Mouse (Mus musculus) forebrain, embryonic 10.5 days (tissue): ENCODE measurements around the gene Pitx3. TPM values are rescaled to one million over a fixed set of nuclear protein-coding genes. Genes with fewer than 3 reads are reported as not detected.
"Not testable (repeated sequence)": the region's sequence is repeated elsewhere in the genome, so short reads cannot be mapped to it uniquely, and the experiment has no call there.

Experiments used
- DNase-seq: peaks from one replicate; pipeline ENCODE4 v3.0.0-alpha.2; 2017; ENCODE audit warnings: low spot score; ENCODE audit errors: extremely low spot score
- H3K27ac ChIP-seq: fragments of 300-500 bp; sonication (generic); 2 replicates; pipeline ENCODE4 v1.5.1; 2016; ENCODE audit warnings: mild to moderate bottlenecking
- H3K27me3 ChIP-seq: fragments of 300-500 bp; sonication (generic); 2 replicates; pipeline ENCODE4 v1.6.1; 2016; ENCODE audit warnings: mild to moderate bottlenecking; ENCODE audit not compliant: poor library complexity, severe bottlenecking
- H3K36me3 ChIP-seq: fragments of 300-500 bp; sonication (generic); replicated peaks from 2 replicates; pipeline ENCODE4 v1.6.1; 2016; ENCODE audit warnings: mild to moderate bottlenecking, moderate library complexity
- H3K4me1 ChIP-seq: fragments of 300-500 bp; sonication (generic); 2 replicates; pipeline ENCODE4 v1.6.1; 2016
- H3K4me3 ChIP-seq: fragments of 300-500 bp; sonication (generic); 2 replicates; pipeline ENCODE4 v1.5.1; 2016; ENCODE audit warnings: mild to moderate bottlenecking, moderate library complexity
- H3K9me3 ChIP-seq: fragments of 300-500 bp; sonication (generic); 2 replicates; pipeline ENCODE4 v1.6.1; 2016; ENCODE audit warnings: mild to moderate bottlenecking, moderate library complexity
- WGBS: fragments of 180-500 bp; shearing (Covaris S2); methylation state at CpG from one replicate; pipeline ENCODE4 v1.1.7; 2016; 5-methylcytosine and 5-hydroxymethylcytosine counted together
- polyA plus RNA-seq: library from polyadenylated mRNA; unstranded; fragments of >200 nt; fragmentation: Nextera tagmentation; extraction: Ambion mirVana; gene quantifications from 2 replicates; pipeline ENCODE4 v1.2.1, GENCODE M21; 2016

The Pitx3 gene
- polyA plus RNA-seq, 1 experiment from 2014 or later = 0.25 TPM

DNA sequence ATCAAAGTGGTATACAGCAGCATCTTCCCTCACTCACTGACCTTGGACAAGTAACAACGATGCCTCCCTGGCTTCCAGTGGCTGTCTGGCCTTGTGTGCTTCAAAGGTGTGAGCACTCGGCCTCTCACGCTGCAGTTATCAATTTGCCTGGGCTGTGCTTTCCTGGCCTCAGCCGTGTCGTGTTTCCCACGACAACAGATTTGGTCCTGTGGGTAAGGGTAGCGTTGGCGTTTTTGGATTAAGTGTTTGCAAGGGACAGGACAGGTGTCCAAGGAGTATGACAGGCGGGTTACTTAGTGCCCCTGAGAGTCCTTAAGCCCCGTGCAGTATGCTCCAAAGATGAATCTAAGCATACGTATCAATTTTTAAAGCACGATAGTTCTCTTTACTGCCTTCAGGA lies 965 bp upstream of the Pitx3 start:
- H3K36me3 ChIP-seq = no peaks in the 10 kb centered on the region
- H3K27ac ChIP-seq = no peak overlapping the region
- H3K4me3 ChIP-seq = peak overlapping the region; percentile 65
- WGBS = 23% methylated on average over 12 of the region's 12 CpGs
- no peak for DNase-seq
- H3K9me3 ChIP-seq = no peaks in the 10 kb centered on the region
- peaks cover 46% of the 10 kb centered on the region for H3K4me1 ChIP-seq
- peaks cover 72% of the 10 kb centered on the region for H3K27me3 ChIP-seq

GRCm38 (mm10) chr19:46148372-46148760 lies 240 bp upstream of the Pitx3 start:
- Histone ChIP-seq H3K9me3 (no peaks in the 10 kb centered on the region), H3K4me1 (peaks cover 39% of the 10 kb centered on the region), H3K27me3 (peaks cover 79% of the 10 kb centered on the region), H3K27ac (no peak overlapping the region), H3K36me3 (no peaks in the 10 kb centered on the region), H3K4me3 (peak overlapping the region; percentile 65)
- peak; percentile 88 for DNase-seq
- under 1% methylated on average over 27 of the region's 27 CpGs for whole genome bisulfite sequencing

- Histone ChIP-seq H3K36me3 (no peaks in the 10 kb centered on the region), H3K4me1 (peaks cover 34% of the 10 kb centered on the region), H3K27me3 (peaks cover 100% of the 10 kb centered on the region), H3K27ac (peak overlapping the region; percentile 45; the same call in 1 of the 2 replicates), H3K9me3 (no peaks in the 10 kb centered on the region), H3K4me3 (0 out of 2 replicates have a peak overlapping the region, but pooled peaks have one; percentile 9)
- WGBS = 18% methylated on average over 6 of the region's 6 CpGs
- peak; percentile 44 for DNase-seq
Observed at GRCm38 (mm10) chr19:46141091-46141490, 7.0 kb downstream of the Pitx3 start.

DNA sequence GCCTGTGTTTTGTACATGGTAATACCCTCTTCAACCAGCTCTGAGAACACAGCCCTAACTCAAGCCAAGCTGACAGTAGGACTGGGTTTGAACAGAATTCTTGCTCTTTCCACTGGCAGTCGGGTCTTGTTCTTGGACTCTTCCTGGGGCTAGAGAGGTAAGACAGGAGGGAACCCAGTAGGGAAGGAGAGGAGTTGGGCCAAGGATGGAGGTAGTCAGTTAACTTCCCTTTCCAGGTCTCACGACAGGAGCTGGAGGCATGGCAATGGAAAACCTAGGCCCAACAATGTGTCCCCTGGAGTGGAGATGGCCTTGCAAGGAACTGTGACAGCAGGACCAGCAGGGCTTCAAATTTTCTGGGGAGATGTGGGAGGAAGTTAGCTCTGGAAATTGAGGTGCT lies 7.8 kb downstream of the Pitx3 start:
- H3K27ac ChIP-seq = peak overlapping the region; percentile 45; the same call in 1 of the 2 replicates
- H3K27me3 ChIP-seq = peaks cover 100% of the 10 kb centered on the region
- no peaks in the 10 kb centered on the region for H3K36me3 ChIP-seq
- no peak for DNase-seq
- H3K4me1 ChIP-seq = peaks cover 42% of the 10 kb centered on the region
- H3K4me3 ChIP-seq = no peak overlapping the region
- WGBS = 56% methylated on average over 2 of the region's 2 CpGs
- H3K9me3 ChIP-seq = no peaks in the 10 kb centered on the region

DNA sequence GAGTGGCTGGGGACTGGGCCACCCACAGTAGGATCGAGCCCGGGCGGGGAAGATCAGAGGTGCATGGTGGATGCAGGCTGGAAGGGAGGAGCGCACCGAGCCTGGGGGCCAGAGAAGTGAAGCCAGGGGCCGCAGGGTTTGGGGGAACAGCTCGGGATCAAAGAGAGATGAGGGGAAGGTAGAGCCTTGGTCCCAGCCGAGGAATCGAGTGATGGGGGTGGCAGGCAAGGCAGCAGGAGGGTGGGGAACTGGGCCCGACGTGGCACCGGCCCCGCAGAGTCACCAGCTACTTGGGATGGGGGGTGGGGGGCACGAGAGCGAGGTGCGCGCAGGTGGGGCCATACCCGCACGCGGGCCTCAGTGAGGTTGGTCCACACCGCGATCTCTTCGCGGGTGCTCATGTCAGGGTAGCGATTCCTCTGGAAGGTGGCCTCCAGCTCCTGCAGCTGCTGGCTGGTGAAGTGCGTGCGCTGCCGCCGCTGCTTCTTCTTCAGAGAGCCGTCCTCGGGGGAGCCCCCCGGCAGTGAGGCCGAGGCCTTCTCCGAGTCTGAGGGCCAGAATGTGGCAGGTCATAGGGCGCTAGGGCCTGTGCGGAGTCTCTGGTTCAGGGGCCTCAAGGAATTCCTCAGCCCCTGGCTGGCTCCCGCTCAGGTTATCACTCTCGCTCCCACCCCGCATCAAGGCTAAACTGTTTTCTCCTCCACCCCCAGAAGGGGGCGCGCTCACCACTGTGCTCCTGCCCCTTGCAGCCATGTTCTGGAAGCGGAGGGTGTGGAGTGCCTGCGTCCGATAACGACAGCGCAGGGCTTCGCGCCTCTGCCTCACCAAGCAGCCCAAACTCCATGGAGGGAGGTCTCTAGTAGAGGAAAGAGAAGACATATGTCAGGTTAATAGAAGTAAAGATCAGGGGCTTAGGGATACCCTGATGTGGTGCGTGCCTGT lies 11.2 kb downstream of the Pitx3 start:
- H3K36me3 ChIP-seq = no peaks in the 10 kb centered on the region
- H3K27me3 ChIP-seq = peaks cover 100% of the 10 kb centered on the region

DNA sequence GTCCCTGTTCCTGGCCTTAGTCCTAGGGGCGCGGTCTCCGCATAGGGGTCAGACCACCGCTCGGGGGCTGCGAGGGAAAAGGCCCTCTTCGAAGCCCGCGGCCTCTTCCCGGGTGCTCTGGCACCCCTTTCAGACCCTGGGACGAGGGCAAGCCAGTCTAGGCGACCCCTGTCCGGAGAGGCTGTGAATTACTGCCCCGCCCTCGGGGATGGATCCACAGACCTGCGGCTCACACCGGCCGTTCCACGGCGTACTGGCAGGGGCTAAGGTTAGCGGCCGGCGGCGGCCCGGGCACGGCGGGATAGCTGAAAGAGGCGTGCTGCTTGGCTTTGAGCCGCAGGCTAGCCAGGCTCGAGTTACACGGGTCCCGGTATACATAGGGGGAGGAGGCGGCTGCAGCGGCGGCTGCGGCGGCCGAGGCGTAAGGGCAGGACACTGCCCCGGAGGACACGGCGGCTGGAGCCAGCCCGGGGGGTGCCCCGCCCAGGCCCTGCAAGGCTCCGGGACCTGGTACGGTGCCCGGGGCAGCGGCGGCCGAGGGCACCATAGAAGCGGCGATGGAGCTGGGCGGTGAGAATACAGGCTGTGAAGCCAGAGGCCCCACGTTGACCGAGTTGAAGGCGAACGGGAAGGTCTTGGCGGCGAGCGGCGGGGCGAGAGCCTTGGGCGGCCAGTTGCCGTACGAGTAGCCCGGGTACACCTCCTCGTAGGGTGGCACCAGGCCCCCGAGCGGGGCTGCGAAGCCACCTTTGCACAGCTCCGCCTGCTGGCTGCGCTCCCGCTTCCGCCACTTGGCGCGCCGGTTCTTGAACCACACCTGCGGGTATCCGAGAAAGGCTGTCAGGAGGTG lies 12.1 kb downstream of the Pitx3 start:
- peak overlapping the region; percentile 67 for H3K4me3 ChIP-seq
- H3K27me3 ChIP-seq = peaks cover 100% of the 10 kb centered on the region
- H3K9me3 ChIP-seq = no peaks in the 10 kb centered on the region
- under 1% methylated on average over 79 of the region's 79 CpGs for WGBS
- peak; percentile 67 for DNase-seq
- peak overlapping the region; percentile 60 for H3K27ac ChIP-seq
- H3K36me3 ChIP-seq = no peaks in the 10 kb centered on the region
- peaks cover 55% of the 10 kb centered on the region for H3K4me1 ChIP-seq

More for the DNA sequence above, 11.2 kb downstream of the Pitx3 start:
- peak; percentile 81 for DNase-seq
- H3K27ac ChIP-seq = no peak overlapping the region
- WGBS = 3% methylated on average over 49 of the region's 49 CpGs
- peak overlapping the region; percentile 67 for H3K4me3 ChIP-seq
- H3K9me3 ChIP-seq = no peaks in the 10 kb centered on the region
- H3K4me1 ChIP-seq = peaks cover 55% of the 10 kb centered on the region

DNA sequence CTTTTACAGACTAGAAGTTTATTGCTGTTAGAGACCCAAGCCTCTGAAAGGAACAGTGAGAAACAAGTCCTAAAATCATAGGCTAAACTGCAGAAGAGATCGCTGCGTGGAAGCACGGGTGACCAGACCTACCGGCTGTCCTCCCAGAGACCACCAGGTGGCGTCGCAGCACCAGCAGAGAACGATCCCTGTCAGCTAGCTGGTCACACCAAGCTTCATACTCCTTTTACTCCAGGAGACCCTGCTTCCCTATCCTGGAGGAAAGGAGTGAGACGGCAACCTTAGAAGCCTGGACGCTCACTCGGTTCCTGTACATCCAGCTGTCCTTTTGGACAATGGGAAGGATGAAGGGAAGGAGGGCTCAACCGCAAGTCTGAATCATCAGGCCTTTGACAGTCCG lies 12.8 kb downstream of the Pitx3 start:
- Histone ChIP-seq H3K36me3 (no peaks in the 10 kb centered on the region), H3K9me3 (no peaks in the 10 kb centered on the region), H3K27ac (no peak overlapping the region), H3K4me1 (peaks cover 48% of the 10 kb centered on the region), H3K4me3 (peak overlapping the region; percentile 67), H3K27me3 (peaks cover 100% of the 10 kb centered on the region)
- DNase-seq = peak; percentile 90
- WGBS = under 1% methylated on average over 12 of the region's 12 CpGs

- peaks cover 43% of the 10 kb centered on the region for H3K4me1 ChIP-seq
- no peaks in the 10 kb centered on the region for H3K36me3 ChIP-seq
- H3K9me3 ChIP-seq = no peaks in the 10 kb centered on the region
- H3K27ac ChIP-seq = no peak overlapping the region
- 37% methylated on average over 6 of the region's 6 CpGs for WGBS
- H3K4me3 ChIP-seq = peak overlapping the region; percentile 37; the same call in 1 of the 2 replicates
- H3K27me3 ChIP-seq = peaks cover 76% of the 10 kb centered on the region
- no peak for DNase-seq
Observed at GRCm38 (mm10) chr19:46132577-46132976, 15.5 kb downstream of the Pitx3 start.

DNA sequence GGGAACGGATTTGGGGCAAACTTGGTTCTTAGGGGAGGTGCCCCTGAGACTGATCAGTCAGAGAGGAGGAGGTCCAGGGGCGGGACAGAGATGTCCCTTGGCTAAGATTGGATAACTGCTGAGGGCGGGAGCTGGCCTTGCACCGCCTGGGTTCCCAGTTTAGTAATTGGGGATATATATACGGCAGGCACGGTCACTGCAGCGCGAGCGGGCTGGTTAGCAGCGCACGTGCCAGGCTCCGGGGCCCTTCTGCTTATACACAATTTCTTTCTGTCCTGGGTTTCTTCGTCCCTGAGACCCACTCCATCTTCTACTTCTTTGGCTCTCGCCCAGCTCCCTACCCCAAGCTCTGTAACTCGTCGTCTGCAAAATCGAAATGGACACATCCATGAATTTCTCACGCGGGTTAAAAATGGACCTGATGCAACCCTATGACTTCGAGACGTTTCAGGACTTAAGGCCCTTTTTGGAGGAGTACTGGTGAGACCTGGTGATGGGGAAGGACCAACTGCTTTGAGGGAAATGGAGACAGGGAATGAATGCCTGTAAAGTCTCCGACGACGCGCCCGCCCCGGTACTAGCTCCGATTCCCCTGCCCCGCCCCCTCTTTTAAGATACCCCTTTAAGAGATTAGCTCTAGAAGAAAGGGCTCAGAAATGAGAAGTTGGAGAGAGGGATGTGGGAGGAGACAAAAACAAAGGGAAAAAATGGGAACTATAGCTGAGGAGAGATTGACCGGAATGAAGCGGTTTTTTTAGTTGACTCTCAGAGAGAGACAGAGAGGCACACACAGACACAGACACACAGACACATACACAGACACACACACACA lies 16.2 kb downstream of the Pitx3 start, which contains the start of gene Elovl3:
Gene Elovl3, plus strand, starts transcription at position 204 of the 832 bp plus-strand sequence.
- H3K27me3 ChIP-seq = peaks cover 70% of the 10 kb centered on the region
- H3K4me1 ChIP-seq = peaks cover 38% of the 10 kb centered on the region
- H3K9me3 ChIP-seq = no peaks in the 10 kb centered on the region
- no peak for DNase-seq
- H3K36me3 ChIP-seq = no peaks in the 10 kb centered on the region
- 2% methylated on average over 31 of the region's 31 CpGs for WGBS
- no peak within 1 kb of the TSS for H3K27ac ChIP-seq
- H3K4me3 ChIP-seq = peak within 1 kb of the TSS; percentile 37

DNA sequence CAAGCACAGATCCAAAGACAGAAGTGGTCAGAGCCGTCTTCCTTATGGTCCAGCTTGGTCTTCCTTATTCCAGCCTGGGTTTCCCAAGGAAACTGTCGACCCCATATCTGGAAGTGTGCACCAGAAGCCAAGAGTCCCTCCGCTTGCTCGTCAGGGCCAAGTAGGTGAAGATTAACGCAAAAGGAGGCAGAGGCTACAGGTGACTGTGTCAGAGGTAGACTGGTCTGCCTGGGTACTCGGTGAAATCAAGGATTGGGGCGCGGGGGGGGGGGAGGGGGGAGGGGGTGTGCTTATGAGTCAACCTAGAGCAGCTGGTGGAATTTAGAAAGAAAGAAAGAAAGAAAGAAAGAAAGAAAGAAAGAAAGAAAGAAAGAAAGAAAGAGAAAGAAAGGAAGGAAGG lies 16.8 kb downstream of the Pitx3 start:
- Histone ChIP-seq H3K4me1 (peaks cover 32% of the 10 kb centered on the region), H3K4me3 (peak overlapping the region; percentile 37; the same call in 1 of the 2 replicates), H3K36me3 (no peaks in the 10 kb centered on the region), H3K9me3 (no peaks in the 10 kb centered on the region), H3K27ac (no peak overlapping the region), H3K27me3 (peaks cover 63% of the 10 kb centered on the region)
- 11% methylated on average over 7 of the region's 8 CpGs for WGBS
- DNase-seq = no peak

GRCm38 (mm10) chr19:46129737-46130136 lies 18.4 kb downstream of the Pitx3 start:
- H3K9me3 ChIP-seq, DNase-seq, H3K27ac ChIP-seq, H3K4me3 ChIP-seq, H3K36me3 ChIP-seq: not testable (repeated sequence)
- Histone ChIP-seq H3K27me3 (peaks cover 48% of the 10 kb centered on the region), H3K4me1 (peaks cover 18% of the 10 kb centered on the region)
- 74% methylated on average over 6 of the region's 6 CpGs for WGBS

- DNase-seq = no peak
- H3K36me3 ChIP-seq = no peaks in the 10 kb centered on the region
- no peak overlapping the region for H3K27ac ChIP-seq
- H3K9me3 ChIP-seq = no peaks in the 10 kb centered on the region
- 92% methylated on average over 4 of the region's 4 CpGs for WGBS
- H3K4me3 ChIP-seq = no peak overlapping the region
- peaks cover 14% of the 10 kb centered on the region for H3K27me3 ChIP-seq
- H3K4me1 ChIP-seq = peaks cover 2% of the 10 kb centered on the region; the same call in 1 of the 2 replicates
Observed at GRCm38 (mm10) chr19:46126301-46126700, 21.8 kb downstream of the Pitx3 start.
